Mouse (Mus musculus): ENCODE results near the gene D8Ertd738e.

- TF ChIP-seq CTCF (IDR thresholded peaks at IDR 0.05) (no peak), POLR2A (IDR thresholded peaks at IDR 0.05; ENCODE audit: insufficient read depth, low read depth, low read length) (0 out of 2 replicates have a peak, but pooled peaks have one; percentile 28), EP300 (IDR thresholded peaks at IDR 0.05; ENCODE audit: insufficient read depth, low read depth, low read length) (no peak)
Measured at GRCm38 (mm10) chr8:84284608-84285063, 35.1 kb upstream of the D8Ertd738e start.
